ENCODE assay signal across 30 mouse cellular contexts in the genomic region with DNA sequence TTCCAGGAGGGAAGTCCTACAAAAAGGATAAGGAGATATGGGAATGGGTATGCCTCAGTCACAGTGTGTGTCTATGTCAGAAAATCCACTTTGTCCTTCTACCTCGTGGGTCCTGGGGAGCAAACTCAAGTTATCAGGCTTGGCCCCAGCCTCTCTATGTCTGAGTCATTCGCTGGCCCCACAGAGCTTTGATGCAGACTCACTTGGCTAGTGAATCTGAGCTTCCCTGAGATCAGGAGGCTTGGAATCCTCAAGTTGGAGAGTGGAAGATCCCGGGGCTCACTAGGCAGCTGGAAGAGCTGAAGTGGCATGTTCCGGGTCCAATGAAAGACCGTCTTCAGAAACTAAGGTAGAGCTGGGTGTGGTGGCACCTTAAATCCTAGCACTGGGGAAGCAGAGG. TPM values are rescaled to one million over a fixed set of nuclear protein-coding genes. Genes with fewer than 3 reads are reported as not detected.
"Had no signal": no experiment of that assay in that cellular context is flagged by ENCODE, and none has a peak within 500 bp of the region (broad histone marks: within the 10 kb centered on the region; RNA-seq: fewer than 3 reads in every experiment).

No protein-coding gene starts in this region.

- H3K27ac ChIP-seq: forebrain, embryonic 15.5 days; heart, adult 2 months; heart, embryonic 13.5 days; heart, embryonic 15.5 days; hindbrain, embryonic 12.5 days; hindbrain, embryonic 15.5 days; hindbrain, postnatal 0 days; intestine, embryonic 15.5 days; kidney, embryonic 15.5 days; kidney, postnatal 0 days; limb, embryonic 13.5 days; limb, embryonic 15.5 days had no signal

- H3K9me3 ChIP-seq: forebrain, embryonic 15.5 days; heart, embryonic 13.5 days; heart, embryonic 15.5 days; hindbrain, embryonic 12.5 days; hindbrain, embryonic 15.5 days; intestine, embryonic 15.5 days; kidney, embryonic 15.5 days; limb, embryonic 13.5 days; limb, embryonic 15.5 days had no signal

- H3K4me2 ChIP-seq: forebrain, embryonic 15.5 days; heart, embryonic 13.5 days; heart, embryonic 15.5 days; hindbrain, embryonic 12.5 days; hindbrain, embryonic 15.5 days; intestine, embryonic 15.5 days; kidney, embryonic 15.5 days; limb, embryonic 13.5 days; limb, embryonic 15.5 days had no signal

- H3K4me3 ChIP-seq: forebrain, embryonic 15.5 days; heart, adult 2 months; heart, embryonic 13.5 days; heart, embryonic 15.5 days; hindbrain, embryonic 12.5 days; hindbrain, embryonic 15.5 days; intestine, embryonic 15.5 days; kidney, embryonic 15.5 days; limb, embryonic 13.5 days; limb, embryonic 15.5 days had no signal

- DNase-seq: forebrain, postnatal 0 days; gastrocnemius, postnatal 14 days; gastrocnemius, postnatal 36 days; heart, adult 2 months; heart, postnatal 14 days; heart, postnatal 36 days; kidney, adult 11 months; kidney, adult 2 months; kidney, adult 9 months; kidney, postnatal 14 days; kidney, postnatal 36 days; layer of hippocampus, adult 9-11 months; layer of hippocampus, postnatal 36 days; left cerebral cortex, postnatal 4 days had no signal

- H3K27me3 ChIP-seq: forebrain, embryonic 15.5 days; heart, embryonic 13.5 days; heart, embryonic 15.5 days; hindbrain, embryonic 12.5 days; hindbrain, embryonic 15.5 days; intestine, embryonic 15.5 days; kidney, embryonic 15.5 days; limb, embryonic 15.5 days had no signal

- H3K4me1 ChIP-seq: forebrain, embryonic 15.5 days; hindbrain, embryonic 12.5 days; hindbrain, embryonic 15.5 days; intestine, embryonic 15.5 days; kidney, embryonic 15.5 days; limb, embryonic 13.5 days; limb, embryonic 15.5 days had no signal

- H3K9ac ChIP-seq: forebrain, embryonic 15.5 days; forebrain, postnatal 0 days; heart, embryonic 13.5 days; heart, embryonic 15.5 days; hindbrain, embryonic 12.5 days; hindbrain, embryonic 15.5 days; intestine, embryonic 15.5 days; kidney, embryonic 15.5 days; limb, embryonic 13.5 days; limb, embryonic 15.5 days had no signal

- H3K36me3 ChIP-seq: forebrain, embryonic 15.5 days; heart, embryonic 13.5 days; heart, embryonic 15.5 days; hindbrain, embryonic 12.5 days; hindbrain, embryonic 15.5 days; intestine, embryonic 15.5 days; kidney, embryonic 15.5 days; limb, embryonic 13.5 days; limb, embryonic 15.5 days had no signal

- ATAC-seq: forebrain, embryonic 15.5 days; forebrain, postnatal 0 days; hindbrain, postnatal 0 days; intestine, embryonic 15.5 days had no signal

RNA-seq across cellular contexts. Expression of gene Fkbp6, which starts 19.6 kb away (rescaled TPM):
- polyA plus RNA-seq: forebrain, postnatal 0 days; gonadal fat pad, adult 2 months; heart, adult 2 months; heart, embryonic 15.5 days; heart, postnatal 0 days; hindbrain, embryonic 12.5 days; kidney, embryonic 15.5 days; kidney, postnatal 0 days; large intestine, adult 2 months; limb, embryonic 13.5 days; limb, embryonic 15.5 days; liver, adult 2 months had no signal

RNA-seq across cellular contexts. Expression of gene Trim50, which starts 22.9 kb away (rescaled TPM):
- polyA plus RNA-seq: forebrain, embryonic 15.5 days; forebrain, postnatal 0 days; gonadal fat pad, adult 2 months; heart, adult 2 months; heart, embryonic 13.5 days; heart, embryonic 15.5 days; heart, postnatal 0 days; hindbrain, embryonic 12.5 days; hindbrain, embryonic 15.5 days; kidney, embryonic 15.5 days; kidney, postnatal 0 days; large intestine, adult 2 months; limb, embryonic 11.5 days; limb, embryonic 13.5 days; limb, embryonic 15.5 days; liver, adult 2 months had no signal
